Mouse (Mus musculus) stomach, postnatal 0 days (tissue): Measurements from ENCODE around the gene Tet3. TPM values are rescaled to one million over a fixed set of nuclear protein-coding genes. Genes with fewer than 3 reads are reported as not detected.

Experiments
- ATAC-seq: fragments of 200-750 bp; cut with Nextera tagmentation; 2 replicates; pipeline ENCODE4 v1.8.0; 2017; ENCODE audit not compliant: low FRiP score, low TSS enrichment
- DNase-seq: peaks from one replicate; pipeline ENCODE4 v3.0.0-alpha.2; 2016; ENCODE audit warnings: low spot score
- H3K27ac ChIP-seq: fragments of 300-500 bp; sonication (generic); replicated peaks from 2 replicates; pipeline ENCODE4 v1.5.1; 2014; ENCODE audit warnings: mild to moderate bottlenecking, control low read depth
- H3K27me3 ChIP-seq: fragments of 300-500 bp; sonication (generic); 2 replicates; pipeline ENCODE4 v1.6.1; 2014; ENCODE audit warnings: low read length; ENCODE audit not compliant: control insufficient read depth, insufficient read depth
- H3K36me3 ChIP-seq: fragments of 300-500 bp; sonication (generic); 2 replicates; pipeline ENCODE4 v1.6.1; 2014; ENCODE audit warnings: low read length, mixed read lengths; ENCODE audit not compliant: control insufficient read depth, insufficient read depth
- H3K4me1 ChIP-seq: fragments of 300-500 bp; sonication (generic); replicated peaks from 2 replicates; pipeline ENCODE4 v1.6.1; 2014; ENCODE audit warnings: antibody characterized with exemption; ENCODE audit not compliant: control insufficient read depth, insufficient read depth
- H3K4me2 ChIP-seq: fragments of 300-500 bp; sonication (generic); replicated peaks from 2 replicates; pipeline ENCODE4 v1.6.1; 2014; ENCODE audit warnings: low read depth, mild to moderate bottlenecking, control low read depth, moderate library complexity
- H3K4me3 ChIP-seq: fragments of 300-500 bp; sonication (generic); 2 replicates; pipeline ENCODE4 v1.5.1; 2014; ENCODE audit warnings: low read depth, low read length, control low read depth
- H3K9ac ChIP-seq: fragments of 300-500 bp; sonication (generic); 2 replicates; pipeline ENCODE4 v1.6.1; 2014; ENCODE audit warnings: mild to moderate bottlenecking, low read length, control low read depth, mixed read lengths
- H3K9me3 ChIP-seq: fragments of 300-500 bp; sonication (generic); 2 replicates; pipeline ENCODE4 v1.6.1; 2016; ENCODE audit warnings: low read length; ENCODE audit not compliant: control insufficient read depth
- CTCF ChIP-seq: IDR thresholded peaks from 2 replicates; pipeline ENCODE4 v1.5.1; 2016; ENCODE audit warnings: antibody characterized with exemption, low read depth, mild to moderate bottlenecking, moderate library complexity
- EP300 ChIP-seq: optimal IDR thresholded peaks from 2 replicates; pipeline ENCODE3; 2016; ENCODE audit warnings: antibody characterized with exemption
- WGBS: fragments of 180-500 bp; shearing (Covaris S2); extraction: QIAGEN DNeasy Blood & Tissue Kit; methylation state at CpG from one replicate; pipeline ENCODE4 v1.1.7; 2014; 5-methylcytosine and 5-hydroxymethylcytosine counted together
- polyA plus RNA-seq: library from polyadenylated mRNA; unstranded; fragments of >200 nt; fragmentation: Nextera tagmentation; extraction: Ambion mirVana; gene quantifications from 2 replicates; pipeline ENCODE4 v1.2.1, GENCODE M21; 2015

Tet3 gene
- polyA plus RNA-seq, 1 experiment from 2014 or later: 22.7 TPM

GRCm38 (mm10) chr6:83496009-83496752, 37.3 kb upstream of the Tet3 start:
- TF ChIP-seq CTCF (no peak), EP300 (no peak)
- H3K9ac ChIP-seq: no peak overlapping the region
- no peaks in the 10 kb centered on the region for H3K9me3 ChIP-seq
- H3K4me2 ChIP-seq: no peak overlapping the region
- H3K27ac ChIP-seq: peak overlapping the region; percentile 56; the same call in 1 of the 2 replicates
- H3K4me3 ChIP-seq: no peak overlapping the region
- ATAC-seq: no peak
- H3K4me1 ChIP-seq: no peaks in the 10 kb centered on the region
- no peak for DNase-seq
- WGBS: 70% methylated on average over 9 of the region's 9 CpGs
- no peaks in the 10 kb centered on the region for H3K27me3 ChIP-seq
- no peaks in the 10 kb centered on the region for H3K36me3 ChIP-seq

- Histone ChIP-seq H3K9ac (no peak overlapping the region), H3K36me3 (no peaks in the 10 kb centered on the region; the same call in none of the 2 replicates), H3K27ac (no peak overlapping the region), H3K9me3 (no peaks in the 10 kb centered on the region), H3K4me3 (no peak overlapping the region), H3K27me3 (no peaks in the 10 kb centered on the region), H3K4me2 (no peak overlapping the region), H3K4me1 (no peaks in the 10 kb centered on the region)
- ATAC-seq: no peak
- TF ChIP-seq CTCF: no peak
- no peak for TF ChIP-seq EP300
- 57% methylated on average over 4 of the region's 4 CpGs for WGBS
- DNase-seq: no peak
These were observed 31.7 kb upstream of the Tet3 start for GRCm38 (mm10) chr6:83490622-83491021.

GRCm38 (mm10) chr6:83488200-83488599, 29.3 kb upstream of the Tet3 start:
- no peaks in the 10 kb centered on the region for H3K9me3 ChIP-seq
- no peak overlapping the region for H3K9ac ChIP-seq
- WGBS: 75% methylated on average over 5 of the region's 5 CpGs
- no peak for DNase-seq
- no peak for TF ChIP-seq EP300
- TF ChIP-seq CTCF: no peak
- ATAC-seq: no peak
- H3K27me3 ChIP-seq: no peaks in the 10 kb centered on the region
- peaks cover 8% of the 10 kb centered on the region for H3K36me3 ChIP-seq
- H3K4me1 ChIP-seq: no peaks in the 10 kb centered on the region
- no peak overlapping the region for H3K4me2 ChIP-seq
- H3K4me3 ChIP-seq: no peak overlapping the region
- no peak overlapping the region for H3K27ac ChIP-seq

- H3K27ac ChIP-seq: no peak overlapping the region
- TF ChIP-seq CTCF: no peak
- no peak for TF ChIP-seq EP300
- DNase-seq (no peak), ATAC-seq (no peak)
- H3K36me3 ChIP-seq: peaks cover 8% of the 10 kb centered on the region
- H3K4me1 ChIP-seq: no peaks in the 10 kb centered on the region
- WGBS: 78% methylated on average over 4 of the region's 4 CpGs
- H3K9me3 ChIP-seq: no peaks in the 10 kb centered on the region
- no peak overlapping the region for H3K9ac ChIP-seq
- no peaks in the 10 kb centered on the region for H3K27me3 ChIP-seq
- no peak overlapping the region for H3K4me3 ChIP-seq
- H3K4me2 ChIP-seq: no peak overlapping the region
These were observed 28.4 kb upstream of the Tet3 start for GRCm38 (mm10) chr6:83487298-83487697.

- ATAC-seq (no peak), DNase-seq (no peak)
- H3K4me2 ChIP-seq: no peak overlapping the region
- H3K9me3 ChIP-seq: no peaks in the 10 kb centered on the region
- WGBS: 67% methylated on average over 4 of the region's 4 CpGs
- H3K4me3 ChIP-seq: no peak overlapping the region
- no peak overlapping the region for H3K27ac ChIP-seq
- H3K9ac ChIP-seq: no peak overlapping the region
- no peak for TF ChIP-seq CTCF
- no peak for TF ChIP-seq EP300
- peaks cover 8% of the 10 kb centered on the region for H3K36me3 ChIP-seq
- no peaks in the 10 kb centered on the region for H3K4me1 ChIP-seq
- H3K27me3 ChIP-seq: no peaks in the 10 kb centered on the region
These were observed 27.0 kb upstream of the Tet3 start for GRCm38 (mm10) chr6:83485854-83486253.

GRCm38 (mm10) chr6:83483776-83484175, 24.9 kb upstream of the Tet3 start:
- Histone ChIP-seq H3K9me3 (no peaks in the 10 kb centered on the region), H3K27me3 (no peaks in the 10 kb centered on the region), H3K4me3 (no peak overlapping the region), H3K4me1 (no peaks in the 10 kb centered on the region), H3K27ac (no peak overlapping the region), H3K4me2 (no peak overlapping the region), H3K9ac (no peak overlapping the region), H3K36me3 (peaks cover 19% of the 10 kb centered on the region)
- TF ChIP-seq CTCF (no peak), EP300 (no peak)
- 92% methylated on average over 7 of the region's 7 CpGs for WGBS
- no peak for ATAC-seq
- DNase-seq: no peak
